Mouse (Mus musculus) left cerebral cortex, postnatal 14 days (tissue): ENCODE measurements around the gene Mgea5. TPM values are rescaled to one million over a fixed set of nuclear protein-coding genes. Genes with fewer than 3 reads are reported as not detected.

ENCODE experiments used
- DNase-seq, 2 experiments: peaks; one replicate each; pipeline ENCODE4 v3.0.0; 2021 to 2022; ENCODE audit warnings: low spot score in 2 of 2, mixed read lengths in 1 of 2
- intact Hi-C: fragments of 180-260 bp; cut with DNase I; formaldehyde crosslinking; loops from one replicate; pipeline ENCODE4 v1.15.1; 2025
- total RNA-seq, 2 experiments: library from RNA; stranded (reverse); gene quantifications; 2 replicates each; pipeline ENCODE4 v1.2.3; 2021

Gene Mgea5
- total RNA-seq, 2 experiments from 2014 or later: 132 to 136 TPM

DNA sequence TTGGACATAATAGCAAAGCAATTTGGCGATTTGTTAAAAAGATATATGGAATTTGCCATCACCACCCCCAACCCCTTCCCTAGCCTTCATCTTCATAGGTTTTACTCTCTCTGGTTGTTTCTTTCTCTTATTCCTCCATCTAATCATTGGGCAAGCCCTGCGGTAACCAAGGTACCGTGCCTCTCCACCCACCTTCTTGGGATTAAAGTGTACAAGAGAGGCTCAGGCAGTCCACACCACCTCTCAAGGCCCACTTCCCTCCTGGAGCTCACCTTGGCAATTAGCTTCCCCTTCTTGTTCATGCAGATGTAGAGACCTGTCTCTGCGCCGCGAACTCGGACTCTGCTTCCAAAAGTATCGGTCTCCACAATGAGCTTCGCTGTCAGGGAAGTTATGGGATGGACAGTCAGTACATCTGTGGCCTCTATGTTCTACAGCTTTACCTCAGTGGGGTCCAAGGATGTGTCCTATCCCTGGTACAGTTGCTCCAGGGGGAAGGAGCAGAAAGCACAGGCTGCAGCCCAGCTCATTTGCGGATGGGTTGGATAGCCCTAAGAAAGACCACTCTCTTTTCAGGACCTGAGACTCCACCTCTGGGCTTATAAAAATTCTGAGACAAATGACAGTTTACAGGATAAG is 45.7 kb downstream of the Mgea5 start:
- intact Hi-C loops: loop anchor here (5.0 kb wide), 1 partner anchor 66 kb away; no protein-coding TSS in a partner anchor
- no peak for DNase-seq

DNA sequence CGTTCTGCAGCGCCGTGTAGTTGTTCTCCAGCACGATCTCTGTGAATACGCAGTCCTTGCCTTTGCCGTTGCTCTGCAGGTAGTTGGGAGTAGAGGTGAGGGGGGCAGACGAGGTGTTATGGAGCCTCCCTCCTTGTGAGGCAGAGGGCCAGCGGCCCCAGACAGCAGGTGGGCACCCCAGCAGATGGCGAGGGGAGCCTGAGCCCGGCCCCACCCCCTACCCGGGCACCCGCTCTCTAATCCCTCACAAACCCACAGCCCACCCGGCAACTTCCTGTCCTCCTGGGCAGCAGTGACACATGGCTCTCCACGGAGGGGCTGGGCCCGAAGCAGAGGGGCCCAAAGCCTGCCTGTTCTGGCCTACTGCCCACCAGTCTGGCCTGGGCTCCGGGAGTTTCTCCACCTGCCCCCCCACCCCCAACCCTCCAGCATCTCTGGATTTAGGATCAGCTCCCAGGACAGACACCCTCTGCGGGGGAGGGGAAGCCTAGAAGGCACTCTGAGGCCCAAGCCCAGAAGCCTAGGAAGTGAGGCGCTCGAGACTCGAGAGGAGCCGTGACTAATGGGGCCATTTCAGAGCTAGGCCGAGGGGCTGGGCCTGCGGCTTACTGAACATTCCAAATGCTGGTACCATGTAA is 46.3 kb downstream of the Mgea5 start:
- DNase-seq: no peak
- intact Hi-C loops: loop anchor here (5.0 kb wide), 1 partner anchor 65 kb away; no protein-coding TSS in a partner anchor

DNA sequence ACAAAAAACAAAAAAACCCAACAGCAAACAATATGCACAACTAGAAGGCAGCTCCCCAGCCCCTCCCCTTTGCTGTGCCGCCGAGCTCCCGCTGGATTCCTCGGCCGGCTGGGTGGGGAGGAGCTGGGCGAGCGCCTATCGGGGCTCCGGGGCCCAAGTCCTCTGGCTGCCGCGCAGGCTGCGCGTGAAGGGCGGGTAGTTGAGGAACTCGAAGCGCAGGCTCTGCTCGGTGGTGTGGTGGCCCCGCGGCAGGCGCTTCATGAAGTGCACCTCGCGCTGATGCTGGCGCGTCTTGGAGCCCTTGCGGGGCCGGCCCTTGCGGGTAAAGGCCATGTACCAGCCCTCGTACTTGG is 46.8 kb downstream of the Mgea5 start:
- no peak for DNase-seq
- intact Hi-C loops: loop anchor here (5.0 kb wide), 1 partner anchor 65 kb away; no protein-coding TSS in a partner anchor

GRCm38 (mm10) chr19:45736241-45736640 is 47.4 kb downstream of the Mgea5 start:
- no peak for DNase-seq
- intact Hi-C loops: loop anchor here (5.0 kb wide), 1 partner anchor 64 kb away; no protein-coding TSS in a partner anchor

DNA sequence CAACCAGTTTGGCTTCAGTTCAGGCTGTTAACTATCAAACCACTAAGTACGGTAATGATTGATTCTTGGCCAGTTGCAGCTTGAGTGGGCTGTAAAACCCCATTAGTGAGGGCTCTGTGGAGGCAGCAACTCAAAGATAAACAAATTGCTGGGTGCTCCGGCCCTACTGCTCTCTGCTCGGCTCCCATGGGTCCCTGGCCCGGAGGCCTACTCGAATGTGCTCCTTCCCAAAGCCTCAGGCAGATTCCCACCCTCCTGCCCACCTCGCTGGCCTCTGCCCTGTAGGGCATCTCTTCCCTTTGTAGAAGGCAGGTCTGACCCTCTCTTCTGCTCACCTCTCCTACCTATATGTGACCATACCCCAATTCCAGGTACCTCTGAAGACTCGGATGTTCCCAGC is 48.9 kb downstream of the Mgea5 start:
- intact Hi-C loops: loop anchor here (5.0 kb wide), 1 partner anchor 62 kb away; no protein-coding TSS in a partner anchor
- no peak for DNase-seq

DNA sequence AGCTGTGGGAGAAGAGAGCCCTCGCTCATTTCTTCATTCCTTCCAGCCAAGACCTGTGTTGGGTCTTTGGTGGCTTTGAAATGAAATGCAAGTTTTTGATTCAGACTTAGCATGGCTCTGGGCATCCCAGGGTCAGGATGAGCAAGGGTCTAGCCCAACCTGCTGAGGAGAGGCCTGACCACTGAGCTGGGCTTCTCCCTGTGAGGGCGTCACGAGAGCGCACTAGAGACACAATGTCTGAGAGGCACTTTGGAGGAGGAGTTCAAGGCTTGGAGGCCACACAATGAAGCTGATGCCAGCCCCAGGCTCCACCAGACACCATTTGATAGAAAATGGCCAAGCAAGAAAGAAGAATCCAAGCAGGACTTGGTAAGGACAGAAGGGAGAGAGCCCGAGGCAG is 49.4 kb downstream of the Mgea5 start:
- no peak for DNase-seq
- intact Hi-C loops: no loop called here

DNA sequence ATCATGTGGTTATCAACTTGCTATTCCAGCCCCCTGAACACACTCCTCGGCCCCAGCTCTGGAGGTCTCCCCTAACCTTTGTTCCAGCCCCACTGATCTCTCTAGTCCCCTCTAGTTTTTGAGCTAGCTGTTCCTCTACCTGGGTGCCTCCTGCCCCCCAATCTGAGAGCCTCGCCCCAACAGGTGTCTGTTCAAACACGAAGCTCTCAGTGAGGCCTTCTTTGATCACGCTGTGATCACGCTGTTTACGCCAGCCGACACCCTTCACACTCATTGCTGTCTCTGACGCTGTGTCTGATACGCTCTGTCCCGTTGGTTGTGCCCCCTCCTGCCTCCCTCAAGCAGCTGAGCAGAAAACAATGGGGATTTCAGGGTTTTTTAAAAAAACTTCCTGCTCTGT is 50.1 kb downstream of the Mgea5 start:
- DNase-seq: no peak
- intact Hi-C loops: no loop called here

DNA sequence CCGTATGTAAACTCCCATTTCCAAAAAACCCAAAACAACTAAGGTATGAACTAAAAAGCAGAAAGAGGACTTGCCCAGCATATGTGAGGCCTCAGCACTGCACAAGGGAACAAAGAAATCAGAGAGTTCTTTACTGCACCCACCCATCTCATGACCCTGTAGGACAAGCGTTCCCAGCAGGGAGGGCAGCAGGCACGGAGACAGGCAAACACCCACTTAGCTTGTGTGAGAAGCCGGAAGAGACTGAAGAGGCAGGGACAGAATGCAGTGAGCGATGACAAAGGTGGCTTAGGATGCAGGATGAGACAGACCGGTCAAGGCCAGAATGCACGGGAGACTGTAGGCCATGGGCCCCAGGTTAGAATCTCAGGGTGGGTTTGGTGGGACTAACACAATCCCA is 52.0 kb downstream of the Mgea5 start:
- no peak for DNase-seq
- intact Hi-C loops: no loop called here

DNA sequence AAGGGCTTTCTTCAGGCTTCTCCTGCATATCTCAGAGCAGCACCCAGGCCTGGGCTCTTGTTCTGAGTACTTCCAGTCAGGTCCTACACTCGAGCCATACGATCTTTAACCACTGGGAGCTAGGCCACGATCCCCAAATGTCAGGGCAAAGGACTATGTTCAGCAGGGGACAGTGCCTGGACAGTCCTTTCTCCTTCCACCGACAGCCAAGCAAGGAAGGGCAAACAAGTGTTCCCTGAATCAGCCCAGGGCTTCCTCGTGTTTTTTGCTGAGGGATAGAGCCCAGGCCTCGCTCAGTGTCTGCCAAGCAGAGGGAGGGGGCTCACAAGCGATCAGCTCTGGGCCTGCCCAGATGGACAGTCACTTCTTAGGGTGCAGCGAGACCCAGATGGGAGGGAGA is 53.6 kb downstream of the Mgea5 start:
- intact Hi-C loops: no loop called here
- DNase-seq: no peak

GRCm38 (mm10) chr19:45727231-45727630 is 56.4 kb downstream of the Mgea5 start:
- DNase-seq: no peak
- intact Hi-C loops: no loop called here

- DNase-seq: no peak
- intact Hi-C loops: no loop called here
These were observed 57.9 kb downstream of the Mgea5 start for GRCm38 (mm10) chr19:45725677-45726277.

- intact Hi-C loops: no loop called here
- no peak for DNase-seq
These were observed 61.4 kb downstream of the Mgea5 start for GRCm38 (mm10) chr19:45722188-45722587.

- DNase-seq: peak in 1 of 2 experiments; percentile 28
- intact Hi-C loops: no loop called here
These were observed 65.4 kb downstream of the Mgea5 start for GRCm38 (mm10) chr19:45718286-45718685.

- intact Hi-C loops: no loop called here
- DNase-seq: peak; percentile 54 to 60
These were observed 66.0 kb downstream of the Mgea5 start for GRCm38 (mm10) chr19:45717493-45718220.

- intact Hi-C loops: no loop called here
- no peak for DNase-seq
These were observed 74.9 kb downstream of the Mgea5 start for GRCm38 (mm10) chr19:45708704-45709103.

Other genes starting within 250 kb of the Mgea5 start
- gene Poll, start 223.3 kb downstream of the Mgea5 start, total RNA-seq: 1 to 10 TPM; 7.6 to 7.7 TPM
- gene Gm17018, start 223.2 kb downstream of the Mgea5 start, total RNA-seq: 10 to 100 TPM; 58.3 to 72.0 TPM
- 10 to 100 TPM; 32.3 to 34.8 TPM for gene Fbxw4, start 123.5 kb downstream of the Mgea5 start, total RNA-seq
- gene Fgf8, start 40.9 kb downstream of the Mgea5 start, total RNA-seq: not detected
- gene Npm3, start 34.2 kb downstream of the Mgea5 start, total RNA-seq: 1 to 10 TPM; 6.8 to 7.6 TPM
- 100 to 1,000 TPM; 129 to 143 TPM for gene Kcnip2, start 32.2 kb upstream of the Mgea5 start, total RNA-seq
- 10 to 100 TPM; 20.8 to 21.9 TPM for gene Armh3, start 214.7 kb upstream of the Mgea5 start, total RNA-seq
- gene Hps6, start 219.7 kb upstream of the Mgea5 start, total RNA-seq: 1 to 10 TPM; 3.8 to 4.6 TPM